Mouse (Mus musculus): ENCODE data around the gene Arid3b. TPM values are rescaled to one million over a fixed set of nuclear protein-coding genes. Genes with fewer than 3 reads are reported as not detected.

The Arid3b gene
- polyA plus RNA-seq, 1 experiment from 2014 or later, result 7.4 TPM

DNA sequence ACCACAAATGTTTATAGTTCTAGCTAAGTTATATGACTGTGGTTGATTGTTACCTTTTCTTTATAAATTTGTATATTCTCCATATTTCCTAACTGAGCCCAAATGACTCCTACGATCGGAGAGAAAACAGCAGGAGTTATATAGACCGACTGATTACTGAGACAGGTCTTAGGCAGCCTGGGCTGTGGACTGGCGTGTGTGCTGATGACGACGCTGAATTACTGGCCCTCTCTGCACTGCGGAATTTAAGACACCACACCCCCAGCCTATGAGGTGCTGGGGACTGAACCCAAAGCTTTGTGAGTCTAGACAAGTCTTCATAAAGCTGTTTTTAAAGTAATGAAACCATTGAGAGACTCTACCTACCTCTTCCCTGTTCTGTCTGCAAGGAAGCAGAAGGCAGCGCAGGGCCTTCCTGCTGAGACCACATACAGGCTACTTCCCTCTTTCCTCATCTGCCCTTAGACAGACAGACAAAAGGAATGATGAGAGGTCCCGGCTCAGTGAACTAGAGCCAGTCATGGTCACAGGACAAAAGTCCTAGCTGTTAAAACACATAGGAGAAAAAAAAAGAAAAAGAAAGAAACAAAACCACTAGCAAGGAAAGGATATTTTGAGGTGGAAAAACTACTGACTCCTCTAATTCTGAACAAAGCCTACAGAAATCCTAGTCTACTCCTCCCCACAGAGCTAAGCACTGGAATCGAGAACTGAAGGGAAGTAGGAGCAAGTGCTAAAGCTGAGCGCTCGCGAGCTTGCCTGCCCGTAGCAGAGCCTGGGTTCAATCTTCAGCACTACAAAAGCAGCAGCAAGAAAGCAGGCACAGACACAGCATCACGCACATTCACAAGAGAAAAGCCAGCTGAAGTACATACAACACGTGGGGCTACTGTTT is 16.2 kb downstream of the Arid3b start:
- no peaks in the 10 kb centered on the region for H3K9me3 ChIP-seq
- WGBS, result 60% methylated on average over 16 of the region's 16 CpGs
- no peaks in the 10 kb centered on the region for H3K36me3 ChIP-seq
- H3K27ac ChIP-seq, result no peak overlapping the region
- H3K27me3 ChIP-seq (replicated peaks), result no peaks in the 10 kb centered on the region
- no peak overlapping the region for H3K9ac ChIP-seq
- H3K4me3 ChIP-seq (replicated peaks), result no peak overlapping the region
- peaks cover 10% of the 10 kb centered on the region for H3K4me1 ChIP-seq (replicated peaks)
- no peak for ATAC-seq
- no peak overlapping the region for H3K4me2 ChIP-seq (replicated peaks)

DNA sequence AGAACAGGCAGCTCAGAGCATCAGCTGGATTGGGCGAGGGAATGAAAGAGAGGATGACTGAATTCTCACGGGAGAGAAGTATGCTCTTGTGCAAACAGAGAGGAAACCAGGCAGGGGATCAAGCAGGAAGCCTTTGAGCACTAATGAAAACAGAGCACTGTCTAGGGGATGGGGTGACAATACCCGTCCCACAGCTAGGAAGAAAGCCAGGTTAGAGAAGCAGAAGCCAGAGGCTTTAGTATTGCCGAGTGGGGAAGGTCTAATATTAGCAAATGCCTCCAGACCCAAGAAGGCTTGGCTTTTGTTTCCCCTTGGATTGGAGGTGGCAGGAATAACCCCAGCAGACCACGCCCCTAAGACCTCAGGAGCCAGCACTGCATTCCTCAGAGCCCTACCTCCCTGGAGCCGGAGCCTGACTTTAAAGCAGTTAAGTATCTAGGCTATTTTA is 19.3 kb downstream of the Arid3b start:
- H3K9ac ChIP-seq, result no peak overlapping the region
- no peaks in the 10 kb centered on the region for H3K27me3 ChIP-seq (replicated peaks)
- H3K36me3 ChIP-seq, result no peaks in the 10 kb centered on the region
- peaks cover 24% of the 10 kb centered on the region for H3K4me1 ChIP-seq (replicated peaks)
- no peak overlapping the region for H3K27ac ChIP-seq
- WGBS, result 13% methylated on average over 6 of the region's 6 CpGs
- no peak overlapping the region for H3K4me3 ChIP-seq (replicated peaks)
- peak; percentile 75 for ATAC-seq
- peak overlapping the region; percentile 14 for H3K4me2 ChIP-seq (replicated peaks)
- no peaks in the 10 kb centered on the region for H3K9me3 ChIP-seq

GRCm38 (mm10) chr9:57814866-57815265 is 21.7 kb downstream of the Arid3b start:
- H3K4me2 ChIP-seq (replicated peaks), result no peak overlapping the region
- H3K36me3 ChIP-seq, result no peaks in the 10 kb centered on the region
- ATAC-seq, result no peak
- no peaks in the 10 kb centered on the region for H3K27me3 ChIP-seq (replicated peaks)
- peaks cover 24% of the 10 kb centered on the region for H3K4me1 ChIP-seq (replicated peaks)
- no peak overlapping the region for H3K9ac ChIP-seq
- WGBS, result 17% methylated on average over 3 of the region's 3 CpGs
- H3K27ac ChIP-seq, result no peak overlapping the region
- H3K4me3 ChIP-seq (replicated peaks), result no peak overlapping the region
- H3K9me3 ChIP-seq, result no peaks in the 10 kb centered on the region

GRCm38 (mm10) chr9:57814014-57814413 is 22.6 kb downstream of the Arid3b start:
- 27% methylated on average over 1 of the region's 1 CpGs for WGBS
- Histone ChIP-seq H3K9me3 (no peaks in the 10 kb centered on the region), H3K27me3 (replicated peaks) (no peaks in the 10 kb centered on the region), H3K27ac (no peak overlapping the region), H3K9ac (no peak overlapping the region), H3K4me3 (replicated peaks) (no peak overlapping the region), H3K4me1 (replicated peaks) (peaks cover 24% of the 10 kb centered on the region), H3K36me3 (no peaks in the 10 kb centered on the region), H3K4me2 (replicated peaks) (no peak overlapping the region)
- no peak for ATAC-seq

DNA sequence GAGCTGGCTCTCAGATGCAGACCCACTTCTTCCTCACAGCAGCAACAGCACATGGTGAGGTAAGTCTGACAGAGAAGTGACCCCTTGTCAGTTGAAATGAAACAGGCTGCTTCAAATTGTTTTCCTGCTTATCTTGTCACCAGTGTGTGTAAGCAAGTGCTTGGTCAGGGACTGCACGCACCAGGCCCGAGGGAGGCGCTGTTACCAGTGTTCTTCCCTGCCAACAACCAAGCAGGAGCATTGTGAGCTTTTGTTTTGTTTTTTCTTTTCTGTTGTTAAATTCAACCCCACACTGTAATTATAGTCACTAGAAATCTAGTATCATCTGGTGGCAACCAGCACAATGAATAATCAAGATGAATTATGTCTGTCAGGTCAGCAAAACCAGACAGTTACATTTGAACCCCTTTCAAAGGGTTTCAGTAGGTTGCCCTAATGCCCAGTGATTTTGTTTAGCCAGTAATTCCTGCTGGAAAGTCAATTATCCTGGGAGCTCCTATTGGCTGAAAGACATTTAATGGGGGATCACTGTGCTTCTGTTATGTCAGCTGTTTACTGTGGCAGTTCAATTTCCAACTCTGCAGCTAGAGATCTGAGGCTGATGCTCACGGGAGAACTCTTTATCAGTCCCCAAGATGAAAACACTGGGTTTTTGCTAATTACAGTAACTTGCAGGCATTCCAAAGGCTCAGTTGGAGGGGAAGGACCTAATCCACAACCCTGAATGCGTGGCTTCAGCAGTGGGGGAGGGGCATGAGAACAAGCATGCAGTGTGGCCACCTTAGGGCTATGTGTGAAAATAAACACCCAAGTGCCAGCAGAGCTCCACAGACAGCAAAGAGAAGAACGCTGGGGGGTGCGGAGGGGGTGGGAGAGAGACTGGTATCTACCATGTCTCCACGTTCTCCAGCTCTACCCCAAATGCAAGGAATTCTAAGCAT is 24.5 kb downstream of the Arid3b start:
- no peaks in the 10 kb centered on the region for H3K9me3 ChIP-seq
- H3K4me3 ChIP-seq (replicated peaks), result no peak overlapping the region
- H3K36me3 ChIP-seq, result no peaks in the 10 kb centered on the region
- no peak overlapping the region for H3K27ac ChIP-seq
- no peak overlapping the region for H3K9ac ChIP-seq
- H3K4me1 ChIP-seq (replicated peaks), result peaks cover 24% of the 10 kb centered on the region
- H3K27me3 ChIP-seq (replicated peaks), result no peaks in the 10 kb centered on the region
- no peak overlapping the region for H3K4me2 ChIP-seq (replicated peaks)
- no peak for ATAC-seq
- 36% methylated on average over 8 of the region's 8 CpGs for WGBS

DNA sequence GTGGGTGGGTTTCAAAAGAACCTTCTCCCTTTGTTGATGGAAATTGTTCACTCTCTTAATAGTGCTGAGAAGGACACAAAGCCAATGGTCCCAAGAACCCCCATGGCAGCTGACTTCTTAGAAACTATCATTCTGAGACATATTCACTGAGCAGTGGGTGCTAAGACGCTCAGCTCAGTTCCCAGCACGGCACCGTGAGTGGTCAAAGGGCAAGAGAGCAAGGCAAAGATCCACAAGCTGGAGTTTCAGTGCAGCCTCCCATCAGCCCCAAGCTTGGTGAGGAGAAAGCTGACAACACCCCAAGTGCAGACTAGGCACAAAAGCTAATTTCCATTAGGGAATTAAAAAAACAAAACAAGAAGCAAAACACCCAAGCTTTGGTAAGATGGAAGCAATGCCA is 25.9 kb downstream of the Arid3b start:
- WGBS, result 70% methylated on average over 3 of the region's 3 CpGs
- peaks cover 29% of the 10 kb centered on the region for H3K4me1 ChIP-seq (replicated peaks)

GRCm38 (mm10) chr9:57808771-57809310 is 27.8 kb downstream of the Arid3b start:
- Histone ChIP-seq H3K27me3 (replicated peaks) (no peaks in the 10 kb centered on the region), H3K9me3 (no peaks in the 10 kb centered on the region), H3K4me3 (replicated peaks) (no peak overlapping the region), H3K9ac (no peak overlapping the region), H3K4me1 (replicated peaks) (peaks cover 27% of the 10 kb centered on the region), H3K27ac (no peak overlapping the region), H3K4me2 (replicated peaks) (no peak overlapping the region), H3K36me3 (no peaks in the 10 kb centered on the region)
- WGBS, result 62% methylated on average over 5 of the region's 5 CpGs
- no peak for ATAC-seq

More for the DNA sequence above, 25.9 kb downstream of the Arid3b start:
- no peak overlapping the region for H3K4me2 ChIP-seq (replicated peaks)
- H3K9ac ChIP-seq, result no peak overlapping the region
- no peaks in the 10 kb centered on the region for H3K27me3 ChIP-seq (replicated peaks)
- no peak overlapping the region for H3K4me3 ChIP-seq (replicated peaks)
- no peak overlapping the region for H3K27ac ChIP-seq
- H3K36me3 ChIP-seq, result no peaks in the 10 kb centered on the region
- H3K9me3 ChIP-seq, result no peaks in the 10 kb centered on the region
- ATAC-seq, result no peak

DNA sequence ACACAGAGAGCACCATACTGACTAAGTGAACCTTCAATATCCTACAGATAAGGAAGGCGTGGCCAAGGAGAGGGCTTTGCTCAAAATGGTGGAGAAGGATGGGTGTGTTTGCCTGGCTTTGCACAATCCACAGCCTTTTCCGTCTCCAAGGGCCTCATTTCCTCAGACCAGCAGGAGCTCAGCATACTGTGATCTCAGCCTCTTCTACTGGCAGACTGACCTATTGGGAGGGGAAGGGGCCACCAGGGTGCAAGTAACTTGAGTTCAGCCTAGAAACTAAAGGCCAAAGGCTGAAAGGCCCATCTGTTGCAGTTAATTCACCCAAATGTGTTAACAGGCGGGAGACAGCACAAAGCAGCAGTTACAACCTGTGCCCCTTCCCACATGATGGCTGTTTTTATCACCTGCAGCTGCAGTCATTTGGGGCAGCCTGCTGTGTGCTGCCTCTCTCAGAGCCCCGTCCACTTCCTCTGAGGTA is 29.4 kb downstream of the Arid3b start:
- H3K9me3 ChIP-seq, result no peaks in the 10 kb centered on the region
- no peak overlapping the region for H3K9ac ChIP-seq
- peaks cover 32% of the 10 kb centered on the region for H3K4me1 ChIP-seq (replicated peaks)
- no peaks in the 10 kb centered on the region for H3K36me3 ChIP-seq
- ATAC-seq, result peak; percentile 37; the same call in 1 of the 2 replicates
- no peak overlapping the region for H3K4me2 ChIP-seq (replicated peaks)
- H3K4me3 ChIP-seq (replicated peaks), result no peak overlapping the region
- no peaks in the 10 kb centered on the region for H3K27me3 ChIP-seq (replicated peaks)
- WGBS, result 63% methylated on average over 4 of the region's 4 CpGs
- H3K27ac ChIP-seq, result no peak overlapping the region

DNA sequence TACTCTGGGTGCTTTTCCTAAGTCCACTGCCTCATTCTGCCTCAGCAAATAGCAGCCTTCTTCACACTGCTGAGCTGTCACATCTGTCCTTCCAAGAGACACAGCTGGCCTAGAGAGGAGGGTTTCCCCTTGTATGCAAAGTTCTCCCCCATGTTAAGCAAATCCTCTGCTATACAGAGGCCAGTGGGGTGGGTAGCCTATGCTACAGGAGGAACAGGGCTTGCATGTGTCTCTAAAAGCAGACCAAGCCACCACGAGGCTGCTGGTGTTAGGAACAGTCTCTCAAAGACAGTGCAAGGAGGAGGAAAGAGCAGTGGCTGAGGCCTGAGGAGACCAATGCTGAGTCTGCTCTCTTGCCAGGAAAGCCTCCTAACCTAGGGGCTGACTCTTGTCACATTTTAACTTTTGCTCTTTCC is 30.5 kb downstream of the Arid3b start:
- no peak for ATAC-seq
- Histone ChIP-seq H3K27ac (no peak overlapping the region), H3K4me1 (replicated peaks) (peaks cover 32% of the 10 kb centered on the region), H3K27me3 (replicated peaks) (no peaks in the 10 kb centered on the region), H3K36me3 (no peaks in the 10 kb centered on the region), H3K9ac (no peak overlapping the region), H3K4me3 (replicated peaks) (no peak overlapping the region), H3K9me3 (no peaks in the 10 kb centered on the region), H3K4me2 (replicated peaks) (no peak overlapping the region)
- 27% methylated on average over 1 of the region's 1 CpGs for WGBS

GRCm38 (mm10) chr9:57805087-57805737 is 31.4 kb downstream of the Arid3b start:
- Histone ChIP-seq H3K27ac (no peak overlapping the region), H3K27me3 (replicated peaks) (no peaks in the 10 kb centered on the region), H3K9ac (no peak overlapping the region), H3K4me2 (replicated peaks) (no peak overlapping the region), H3K9me3 (no peaks in the 10 kb centered on the region), H3K4me1 (replicated peaks) (peaks cover 35% of the 10 kb centered on the region), H3K4me3 (replicated peaks) (no peak overlapping the region), H3K36me3 (no peaks in the 10 kb centered on the region)
- whole genome bisulfite sequencing, result 58% methylated on average over 10 of the region's 10 CpGs
- ATAC-seq, result no peak

- 5% methylated on average over 4 of the region's 4 CpGs for WGBS
- Histone ChIP-seq H3K27ac (peak overlapping the region; percentile 45; the same call in 1 of the 2 replicates), H3K9ac (no peak overlapping the region), H3K4me3 (replicated peaks) (no peak overlapping the region), H3K9me3 (no peaks in the 10 kb centered on the region), H3K4me1 (replicated peaks) (peaks cover 35% of the 10 kb centered on the region), H3K4me2 (replicated peaks) (no peak overlapping the region), H3K27me3 (replicated peaks) (no peaks in the 10 kb centered on the region), H3K36me3 (no peaks in the 10 kb centered on the region)
- 0 out of 2 replicates have a peak, but pooled peaks have one; percentile 52 for ATAC-seq
Measured at GRCm38 (mm10) chr9:57803839-57804238, 32.8 kb downstream of the Arid3b start.
